Mouse (Mus musculus): ENCODE measurements around the gene Aebp2. TPM values are rescaled to one million over a fixed set of nuclear protein-coding genes. Genes with fewer than 3 reads are reported as not detected.
A peak's percentile ranks its signal among the peaks of the same experiment; 100 is the strongest.

The Aebp2 gene
- polyA plus RNA-seq, 1 experiment from 2014 or later = 13.9 TPM

DNA sequence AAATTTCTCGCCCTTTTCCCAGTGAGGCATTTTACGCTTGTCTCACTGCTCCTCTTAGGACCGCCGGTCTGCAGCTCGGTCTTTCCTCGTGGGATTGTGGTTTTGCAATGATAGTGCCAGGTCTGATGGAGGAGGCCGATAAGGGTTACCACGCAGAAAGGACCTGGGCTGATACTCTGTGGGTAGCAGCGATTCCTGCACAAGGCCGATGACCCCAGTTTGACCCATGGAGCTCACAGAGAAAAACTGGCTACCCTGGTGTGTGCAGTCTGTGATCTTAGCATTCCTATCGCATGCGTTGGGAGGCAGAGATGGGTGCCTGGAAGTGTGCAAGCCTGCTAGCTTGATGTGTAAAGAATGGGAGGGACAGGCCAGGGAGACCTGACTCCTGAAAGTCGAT, 60.4 kb downstream of the Aebp2 start:
- WGBS = 42% methylated on average over 13 of the region's 13 CpGs
- 0 out of 2 replicates have a peak, but pooled peaks have one; percentile 37 for ATAC-seq (replicated peaks; ENCODE audit: low FRiP score, low TSS enrichment, low read depth)
- no peak overlapping the region for H3K4me2 ChIP-seq (ENCODE audit: low read length)

DNA sequence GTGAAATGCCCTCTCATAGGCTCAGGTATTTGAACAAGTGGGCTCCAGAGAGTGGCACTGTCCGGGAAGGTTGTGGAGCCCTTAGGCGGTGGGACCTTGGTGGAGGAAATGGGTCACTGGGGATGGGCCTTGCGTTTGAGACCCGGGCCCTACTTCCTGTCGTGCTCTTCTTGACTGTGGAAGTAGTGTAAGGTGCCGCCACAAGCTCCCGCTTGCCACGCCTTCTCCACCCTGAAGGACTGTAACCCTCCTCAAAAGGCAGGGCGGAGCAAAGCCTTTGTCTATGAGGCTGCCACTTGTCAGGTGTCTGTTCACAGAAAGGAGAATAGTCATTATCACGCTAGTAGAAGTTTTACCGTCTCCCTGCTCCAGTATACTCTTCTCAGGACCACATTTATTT, 61.9 kb downstream of the Aebp2 start:
- no peaks in the 10 kb centered on the region for H3K27me3 ChIP-seq (replicated peaks; ENCODE audit: control insufficient read depth, insufficient read depth, low read length)
- H3K9me3 ChIP-seq (ENCODE audit: control insufficient read depth, low read length) = no peaks in the 10 kb centered on the region
- H3K4me2 ChIP-seq (ENCODE audit: low read length) = no peak overlapping the region
- ATAC-seq (replicated peaks; ENCODE audit: low FRiP score, low TSS enrichment, low read depth) = no peak
- 87% methylated on average over 11 of the region's 11 CpGs for WGBS
- H3K27ac ChIP-seq (ENCODE audit: low read depth) = no peak overlapping the region
- H3K4me3 ChIP-seq (ENCODE audit: low read depth, low read length) = no peak overlapping the region
- no peak for DNase-seq (ENCODE audit: low spot score)
- H3K4me1 ChIP-seq (replicated peaks; ENCODE audit: control insufficient read depth, insufficient read depth, low read length) = 0 out of 2 replicates have a peak, but pooled peaks cover 3% of the 10 kb centered on the region
- no peak overlapping the region for H3K9ac ChIP-seq (ENCODE audit: low read length)
- no peaks in the 10 kb centered on the region for H3K36me3 ChIP-seq (ENCODE audit: control insufficient read depth, insufficient read depth, low read length)

More for the DNA sequence above, 60.4 kb downstream of the Aebp2 start:
- H3K27me3 ChIP-seq (replicated peaks; ENCODE audit: control insufficient read depth, insufficient read depth, low read length) = no peaks in the 10 kb centered on the region
- H3K4me1 ChIP-seq (replicated peaks; ENCODE audit: control insufficient read depth, insufficient read depth, low read length) = 0 out of 2 replicates have a peak, but pooled peaks cover 12% of the 10 kb centered on the region
- no peak overlapping the region for H3K9ac ChIP-seq (ENCODE audit: low read length)
- no peak overlapping the region for H3K4me3 ChIP-seq (ENCODE audit: low read depth, low read length)
- H3K36me3 ChIP-seq (ENCODE audit: control insufficient read depth, insufficient read depth, low read length) = no peaks in the 10 kb centered on the region
- no peaks in the 10 kb centered on the region for H3K9me3 ChIP-seq (ENCODE audit: control insufficient read depth, low read length)
- no peak for DNase-seq (ENCODE audit: low spot score)
- no peak overlapping the region for H3K27ac ChIP-seq (ENCODE audit: low read depth)

- Histone ChIP-seq H3K9ac (ENCODE audit: low read length) (no peak overlapping the region), H3K4me3 (ENCODE audit: low read depth, low read length) (no peak overlapping the region), H3K4me1 (replicated peaks; ENCODE audit: control insufficient read depth, insufficient read depth, low read length) (no peaks in the 10 kb centered on the region; the same call in 1 of the 2 replicates), H3K9me3 (ENCODE audit: control insufficient read depth, low read length) (no peaks in the 10 kb centered on the region; the same call in 1 of the 2 replicates), H3K27me3 (replicated peaks; ENCODE audit: control insufficient read depth, insufficient read depth, low read length) (no peaks in the 10 kb centered on the region), H3K4me2 (ENCODE audit: low read length) (no peak overlapping the region), H3K36me3 (ENCODE audit: control insufficient read depth, insufficient read depth, low read length) (no peaks in the 10 kb centered on the region), H3K27ac (ENCODE audit: low read depth) (no peak overlapping the region)
- DNase-seq (ENCODE audit: low spot score) (no peak), ATAC-seq (replicated peaks; ENCODE audit: low FRiP score, low TSS enrichment, low read depth) (no peak)
- WGBS = 75% methylated on average over 16 of the region's 16 CpGs
These were observed 67.3 kb downstream of the Aebp2 start for GRCm38 (mm10) chr6:140689617-140690404.

- H3K27me3 ChIP-seq (replicated peaks; ENCODE audit: control insufficient read depth, insufficient read depth, low read length) = no peaks in the 10 kb centered on the region
- H3K36me3 ChIP-seq (ENCODE audit: control insufficient read depth, insufficient read depth, low read length) = no peaks in the 10 kb centered on the region
- no peak for ATAC-seq (replicated peaks; ENCODE audit: low FRiP score, low TSS enrichment, low read depth)
- DNase-seq (ENCODE audit: low spot score) = no peak
- no peak overlapping the region for H3K9ac ChIP-seq (ENCODE audit: low read length)
- no peak overlapping the region for H3K27ac ChIP-seq (ENCODE audit: low read depth)
- H3K4me1 ChIP-seq (replicated peaks; ENCODE audit: control insufficient read depth, insufficient read depth, low read length) = no peaks in the 10 kb centered on the region; the same call in 1 of the 2 replicates
- 78% methylated on average over 6 of the region's 6 CpGs for WGBS
- no peaks in the 10 kb centered on the region; the same call in 1 of the 2 replicates for H3K9me3 ChIP-seq (ENCODE audit: control insufficient read depth, low read length)
- H3K4me3 ChIP-seq (ENCODE audit: low read depth, low read length) = no peak overlapping the region
- H3K4me2 ChIP-seq (ENCODE audit: low read length) = no peak overlapping the region
These were observed 69.7 kb downstream of the Aebp2 start for GRCm38 (mm10) chr6:140692160-140692559.

- WGBS = 52% methylated on average over 12 of the region's 12 CpGs
- Histone ChIP-seq H3K9ac (ENCODE audit: low read length) (no peak overlapping the region), H3K9me3 (ENCODE audit: control insufficient read depth, low read length) (peaks cover 2% of the 10 kb centered on the region; the same call in 1 of the 2 replicates), H3K4me1 (replicated peaks; ENCODE audit: control insufficient read depth, insufficient read depth, low read length) (no peaks in the 10 kb centered on the region; the same call in 1 of the 2 replicates), H3K27ac (ENCODE audit: low read depth) (no peak overlapping the region), H3K4me2 (ENCODE audit: low read length) (no peak overlapping the region), H3K4me3 (ENCODE audit: low read depth, low read length) (no peak overlapping the region), H3K36me3 (ENCODE audit: control insufficient read depth, insufficient read depth, low read length) (no peaks in the 10 kb centered on the region), H3K27me3 (replicated peaks; ENCODE audit: control insufficient read depth, insufficient read depth, low read length) (no peaks in the 10 kb centered on the region)
- DNase-seq (ENCODE audit: low spot score) (no peak), ATAC-seq (replicated peaks; ENCODE audit: low FRiP score, low TSS enrichment, low read depth) (no peak)
These were observed 73.9 kb downstream of the Aebp2 start for GRCm38 (mm10) chr6:140696192-140696879.

- peaks cover 2% of the 10 kb centered on the region; the same call in 1 of the 2 replicates for H3K9me3 ChIP-seq (ENCODE audit: control insufficient read depth, low read length)
- H3K36me3 ChIP-seq (ENCODE audit: control insufficient read depth, insufficient read depth, low read length) = no peaks in the 10 kb centered on the region
- no peak overlapping the region for H3K4me2 ChIP-seq (ENCODE audit: low read length)
- ATAC-seq (replicated peaks; ENCODE audit: low FRiP score, low TSS enrichment, low read depth) (no peak), DNase-seq (ENCODE audit: low spot score) (no peak)
- 85% methylated on average over 11 of the region's 11 CpGs for WGBS
- no peak overlapping the region for H3K27ac ChIP-seq (ENCODE audit: low read depth)
- no peaks in the 10 kb centered on the region; the same call in 1 of the 2 replicates for H3K4me1 ChIP-seq (replicated peaks; ENCODE audit: control insufficient read depth, insufficient read depth, low read length)
- H3K9ac ChIP-seq (ENCODE audit: low read length) = no peak overlapping the region
- no peak overlapping the region for H3K4me3 ChIP-seq (ENCODE audit: low read depth, low read length)
- no peaks in the 10 kb centered on the region for H3K27me3 ChIP-seq (replicated peaks; ENCODE audit: control insufficient read depth, insufficient read depth, low read length)
These were observed 75.5 kb downstream of the Aebp2 start for GRCm38 (mm10) chr6:140697994-140698393.

GRCm38 (mm10) chr6:140698596-140698995, 76.1 kb downstream of the Aebp2 start:
- WGBS = 86% methylated on average over 1 of the region's 1 CpGs
- H3K4me1 ChIP-seq (replicated peaks; ENCODE audit: control insufficient read depth, insufficient read depth, low read length) = no peaks in the 10 kb centered on the region; the same call in 1 of the 2 replicates
- no peak for ATAC-seq (replicated peaks; ENCODE audit: low FRiP score, low TSS enrichment, low read depth)

DNA sequence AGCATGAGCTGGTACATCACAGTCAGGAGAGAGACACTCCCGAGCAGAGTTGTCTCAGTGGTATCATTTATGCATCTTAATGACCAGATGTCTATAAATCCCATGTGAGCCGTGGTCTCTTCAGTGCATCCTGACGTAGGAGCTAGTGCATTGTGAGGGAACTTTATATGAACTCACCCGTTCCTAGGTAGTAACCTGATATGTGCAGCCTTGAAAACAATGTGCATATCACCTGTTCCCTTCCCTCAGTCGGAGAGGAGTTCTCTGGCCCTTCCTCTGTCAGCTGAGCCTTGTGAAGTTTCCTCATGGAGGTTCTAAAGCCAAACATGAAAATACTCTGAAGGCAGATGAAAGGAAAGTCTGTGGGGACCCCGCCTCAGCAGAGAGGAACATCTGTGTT, 78.8 kb downstream of the Aebp2 start:
- ATAC-seq (replicated peaks; ENCODE audit: low FRiP score, low TSS enrichment, low read depth) (no peak), DNase-seq (ENCODE audit: low spot score) (no peak)
- Histone ChIP-seq H3K27me3 (replicated peaks; ENCODE audit: control insufficient read depth, insufficient read depth, low read length) (no peaks in the 10 kb centered on the region), H3K9ac (ENCODE audit: low read length) (no peak overlapping the region), H3K4me2 (ENCODE audit: low read length) (no peak overlapping the region), H3K4me1 (replicated peaks; ENCODE audit: control insufficient read depth, insufficient read depth, low read length) (no peaks in the 10 kb centered on the region; the same call in 1 of the 2 replicates), H3K9me3 (ENCODE audit: control insufficient read depth, low read length) (peaks cover 7% of the 10 kb centered on the region; the same call in 1 of the 2 replicates), H3K27ac (ENCODE audit: low read depth) (no peak overlapping the region), H3K4me3 (ENCODE audit: low read depth, low read length) (no peak overlapping the region), H3K36me3 (ENCODE audit: control insufficient read depth, insufficient read depth, low read length) (no peaks in the 10 kb centered on the region)
- WGBS = 74% methylated on average over 6 of the region's 6 CpGs

More at GRCm38 (mm10) chr6:140698596-140698995, 76.1 kb downstream of the Aebp2 start:
- no peak overlapping the region for H3K27ac ChIP-seq (ENCODE audit: low read depth)
- no peak overlapping the region for H3K4me2 ChIP-seq (ENCODE audit: low read length)
- H3K36me3 ChIP-seq (ENCODE audit: control insufficient read depth, insufficient read depth, low read length) = no peaks in the 10 kb centered on the region
- DNase-seq (ENCODE audit: low spot score) = no peak
- H3K4me3 ChIP-seq (ENCODE audit: low read depth, low read length) = no peak overlapping the region
- peaks cover 2% of the 10 kb centered on the region; the same call in 1 of the 2 replicates for H3K9me3 ChIP-seq (ENCODE audit: control insufficient read depth, low read length)
- H3K27me3 ChIP-seq (replicated peaks; ENCODE audit: control insufficient read depth, insufficient read depth, low read length) = no peaks in the 10 kb centered on the region
- H3K9ac ChIP-seq (ENCODE audit: low read length) = no peak overlapping the region

All from intestine, embryonic 14.5 days (tissue).